ENCODE assay signal across 9 mouse cellular contexts in genomic region chr16:95750211-95750629, GRCm38 (mm10). TPM values are rescaled to one million over a fixed set of nuclear protein-coding genes. Genes with fewer than 3 reads are reported as not detected.
DNase-seq lines count a peak whose midpoint lies in the region; ATAC-seq lines count a peak whose summit lies in the region.
"Had no signal": no experiment of that assay in that cellular context is flagged by ENCODE, and none has a peak within 500 bp of the region (broad histone marks: within the 10 kb centered on the region; RNA-seq: fewer than 3 reads in every experiment).

No protein-coding gene starts in this region.

- intact Hi-C loops in gastrocnemius, postnatal 14 days (cut with DNase I; ENCODE audit: low total_unique reads): no loop called here

- peak; percentile 43 to 52; a peak in 1 of 4 replicates for ATAC-seq in hematopoietic stem cell, adult 5-6 weeks (replicated peaks in 1 of 2; ENCODE audit: insufficient read depth in 1 of 2, low FRiP score in 2 of 2, low TSS enrichment in 1 of 2, low read depth in 1 of 2, poor library complexity in 2 of 2, severe bottlenecking in 2 of 2)
- peak; percentile 50 for ATAC-seq in megakaryocyte progenitor cell, adult 5-6 weeks (replicated peaks; ENCODE audit: poor library complexity)
- ATAC-seq: forebrain, embryonic 14.5 days had no signal

- peak; percentile 44 for DNase-seq in gastrocnemius, postnatal 14 days
- no peak for DNase-seq in gastrocnemius, postnatal 25 days
- DNase-seq in CD8-positive naive resting alpha-beta T cell, adult 2 months (ENCODE audit: low read depth in 2 of 2, low spot score in 2 of 2): peak; percentile 53 to 69
- no peak for DNase-seq in frontal cortex, postnatal 36 days (ENCODE audit: low spot score in 2 of 2)
- DNase-seq in embryo, embryonic 10.5 days (ENCODE audit: low spot score): no peak
- no peak for DNase-seq in testis, postnatal 14 days (ENCODE audit: low spot score)

RNA-seq across cellular contexts. Expression of gene Ets2, which starts 48.3 kb away (rescaled TPM):
- total RNA-seq in gastrocnemius, postnatal 14 days (2021): 10 to 100 TPM; 46.1 to 52.9 TPM
- total RNA-seq in gastrocnemius, postnatal 25 days (2021): 10 to 100 TPM; 25.4 to 29.2 TPM
- total RNA-seq in hematopoietic stem cell, adult 5-6 weeks (2017): 9.7 and 17.0 TPM in 2 replicates
- 9.9 and 12.1 TPM in 2 replicates for total RNA-seq in megakaryocyte progenitor cell, adult 5-6 weeks (2015)
- total RNA-seq in megakaryocyte progenitor cell, adult 5-6 weeks (2017): 7.0 and 9.8 TPM in 2 replicates

Comparison
In these comparisons a context has a peak if more than half of its experiments do, and no peak if none do; other contexts are left out.
1. DNase-seq: peak in gastrocnemius, postnatal 14 days (single experiment) and CD8-positive naive resting alpha-beta T cell, adult 2 months (2 of 2); none in gastrocnemius, postnatal 25 days (single experiment), frontal cortex, postnatal 36 days (0 of 2), embryo, embryonic 10.5 days (single experiment) and testis, postnatal 14 days (single experiment).